Comparison of ENCODE assay signal across 25 mouse cellular contexts in genomic region chr10:110993249-110993648, GRCm38 (mm10). TPM values are rescaled to one million over a fixed set of nuclear protein-coding genes. Genes with fewer than 3 reads are reported as not detected.
DNase-seq lines count a peak whose midpoint lies in the region; ATAC-seq and TF ChIP-seq lines count a peak whose summit lies in the region.
"Had no signal": no experiment of that assay in that cellular context is flagged by ENCODE, and none has a peak within 500 bp of the region (broad histone marks: within the 10 kb centered on the region; RNA-seq: fewer than 3 reads in every experiment).

No protein-coding gene starts in this region.

- no peak overlapping the region for H3K4me2 ChIP-seq in intestine, embryonic 14.5 days (ENCODE audit: low read length)
- no peak overlapping the region for H3K4me2 ChIP-seq in intestine, postnatal 0 days (replicated peaks; ENCODE audit: low read depth)
- H3K4me2 ChIP-seq in liver, embryonic 15.5 days = no peak overlapping the region
- H3K4me2 ChIP-seq: embryonic facial prominence, embryonic 13.5 days; forebrain, embryonic 15.5 days; hindbrain, embryonic 15.5 days; limb, embryonic 15.5 days; midbrain, embryonic 12.5 days had no signal

- H3K9ac ChIP-seq in intestine, embryonic 14.5 days (ENCODE audit: low read length) = no peak overlapping the region
- H3K9ac ChIP-seq in intestine, postnatal 0 days (ENCODE audit: low read depth, low read length) = no peak overlapping the region
- H3K9ac ChIP-seq in liver, embryonic 15.5 days = no peak overlapping the region
- H3K9ac ChIP-seq: embryonic facial prominence, embryonic 13.5 days; forebrain, embryonic 15.5 days; hindbrain, embryonic 15.5 days; limb, embryonic 15.5 days; midbrain, embryonic 12.5 days had no signal

- peak overlapping the region; percentile 83 for H3K27ac ChIP-seq in gastrocnemius, adult 2 months
- no peak overlapping the region for H3K27ac ChIP-seq in intestine, embryonic 14.5 days (ENCODE audit: low read depth)
- H3K27ac ChIP-seq in intestine, postnatal 0 days (ENCODE audit: low read depth, low read length) = no peak overlapping the region
- H3K27ac ChIP-seq in liver, embryonic 15.5 days (replicated peaks) = 0 out of 2 replicates have a peak overlapping the region, but pooled peaks have one; percentile 14
- H3K27ac ChIP-seq: embryonic facial prominence, embryonic 13.5 days; forebrain, embryonic 10.5 days; forebrain, embryonic 15.5 days; hindbrain, embryonic 15.5 days; limb, embryonic 10.5 days; limb, embryonic 15.5 days; midbrain, embryonic 12.5 days had no signal

- intact Hi-C loops in gastrocnemius, adult 2 months (cut with DNase I) = no loop called here

- no peaks in the 10 kb centered on the region for H3K27me3 ChIP-seq in intestine, embryonic 14.5 days (replicated peaks; ENCODE audit: control insufficient read depth, insufficient read depth, low read length)
- H3K27me3 ChIP-seq in intestine, postnatal 0 days (replicated peaks; ENCODE audit: control insufficient read depth, insufficient read depth, low read length) = no peaks in the 10 kb centered on the region
- H3K27me3 ChIP-seq in liver, embryonic 15.5 days = no peaks in the 10 kb centered on the region
- H3K27me3 ChIP-seq: embryonic facial prominence, embryonic 13.5 days; forebrain, embryonic 15.5 days; hindbrain, embryonic 15.5 days; limb, embryonic 15.5 days; midbrain, embryonic 12.5 days had no signal

- H3K4me3 ChIP-seq in gastrocnemius, adult 2 months = no peak overlapping the region
- H3K4me3 ChIP-seq in intestine, embryonic 14.5 days (ENCODE audit: low read depth, low read length) = no peak overlapping the region
- no peak overlapping the region for H3K4me3 ChIP-seq in intestine, postnatal 0 days (ENCODE audit: low read depth, low read length)
- no peak overlapping the region for H3K4me3 ChIP-seq in liver, embryonic 15.5 days (replicated peaks)
- H3K4me3 ChIP-seq: embryonic facial prominence, embryonic 13.5 days; forebrain, embryonic 10.5 days; forebrain, embryonic 15.5 days; hindbrain, embryonic 15.5 days; limb, embryonic 10.5 days; limb, embryonic 15.5 days; midbrain, embryonic 12.5 days had no signal

- H3K4me1 ChIP-seq in intestine, embryonic 14.5 days (replicated peaks; ENCODE audit: control insufficient read depth, insufficient read depth, low read length) = peaks cover 15% of the 10 kb centered on the region
- H3K4me1 ChIP-seq in intestine, postnatal 0 days (replicated peaks; ENCODE audit: control insufficient read depth, insufficient read depth, low read length) = 0 out of 2 replicates have a peak, but pooled peaks cover 5% of the 10 kb centered on the region
- peaks cover 32% of the 10 kb centered on the region for H3K4me1 ChIP-seq in liver, embryonic 15.5 days (replicated peaks)

- 60% methylated on average over 5 of the region's 5 CpGs for WGBS in intestine, embryonic 14.5 days
- WGBS in intestine, postnatal 0 days = 72% methylated on average over 5 of the region's 5 CpGs
- WGBS in liver, embryonic 15.5 days (ENCODE audit: insufficient replicate concordance) = 60% methylated on average over 5 of the region's 5 CpGs

- peak; percentile 1; the same call in 1 of the 2 replicates for TF ChIP-seq CTCF in gastrocnemius, adult 2 months (IDR thresholded peaks at IDR 0.05)
- no peak for TF ChIP-seq CTCF in intestine, postnatal 0 days (IDR thresholded peaks at IDR 0.05; ENCODE audit: low read depth)

- H3K9me3 ChIP-seq in intestine, embryonic 14.5 days (ENCODE audit: control insufficient read depth, low read length) = no peaks in the 10 kb centered on the region
- H3K9me3 ChIP-seq in intestine, postnatal 0 days (ENCODE audit: control insufficient read depth) = no peaks in the 10 kb centered on the region
- H3K9me3 ChIP-seq in liver, embryonic 15.5 days (replicated peaks) = no peaks in the 10 kb centered on the region
- H3K9me3 ChIP-seq: embryonic facial prominence, embryonic 13.5 days; forebrain, embryonic 10.5 days; forebrain, embryonic 15.5 days; hindbrain, embryonic 15.5 days; limb, embryonic 10.5 days; limb, embryonic 15.5 days; midbrain, embryonic 12.5 days had no signal

- no peak for ATAC-seq in intestine, embryonic 14.5 days (replicated peaks; ENCODE audit: low FRiP score, low TSS enrichment, low read depth)
- ATAC-seq in intestine, postnatal 0 days = no peak
- ATAC-seq in liver, embryonic 15.5 days (ENCODE audit: insufficient read depth) = no peak
- ATAC-seq: forebrain, embryonic 15.5 days had no signal

- peak; percentile 54 for DNase-seq in gastrocnemius, adult 2 months
- DNase-seq in gastrocnemius, adult 18-20 months (ENCODE audit: low spot score) = no peak
- peak; percentile 29 for DNase-seq in intestine, embryonic 14.5 days (ENCODE audit: low spot score)
- no peak for DNase-seq in liver
- DNase-seq in brain, adult 2 months (ENCODE audit: low read depth, low spot score) = peak; percentile 29
- DNase-seq in ovary, postnatal 14 days (ENCODE audit: low spot score) = no peak
- DNase-seq: adrenal gland, postnatal 36 days; cerebellum, adult 9-10 months; gastrocnemius, postnatal 10 days; heart, postnatal 4 days; kidney, postnatal 14 days; layer of hippocampus, adult 9-11 months; lung, postnatal 36 days; right cerebral cortex, adult 18-20 months; spleen, adult 18-20 months; thymus, postnatal 14 days had no signal

- H3K36me3 ChIP-seq in intestine, embryonic 14.5 days (ENCODE audit: control insufficient read depth, insufficient read depth, low read length) = no peaks in the 10 kb centered on the region
- H3K36me3 ChIP-seq in intestine, postnatal 0 days (ENCODE audit: control insufficient read depth, insufficient read depth) = no peaks in the 10 kb centered on the region
- no peaks in the 10 kb centered on the region for H3K36me3 ChIP-seq in liver, embryonic 15.5 days (replicated peaks)
- H3K36me3 ChIP-seq: embryonic facial prominence, embryonic 13.5 days; forebrain, embryonic 10.5 days; forebrain, embryonic 15.5 days; hindbrain, embryonic 15.5 days; limb, embryonic 10.5 days; limb, embryonic 15.5 days; midbrain, embryonic 12.5 days had no signal

RNA-seq across cellular contexts. Expression of gene Zdhhc17, which starts 16.7 kb away (rescaled TPM):
- total RNA-seq in gastrocnemius, adult 2 months (2021) = 10 to 100 TPM; 21.3 to 24.0 TPM
- total RNA-seq in gastrocnemius, adult 18-20 months (2021) = 10 to 100 TPM; 17.1 to 19.2 TPM
- polyA plus RNA-seq in intestine, embryonic 14.5 days (2014; fragmentation: Nextera tagmentation; extraction: Ambion mirVana) = 25.0 and 26.3 TPM in 2 replicates
- 5.4 and 5.9 TPM in 2 replicates for polyA plus RNA-seq in intestine, postnatal 0 days (2015; fragmentation: Nextera tagmentation; extraction: Ambion mirVana)
- 5.1 and 5.6 TPM in 2 replicates for polyA plus RNA-seq in liver, embryonic 15.5 days (2015; fragmentation: Nextera tagmentation; extraction: Ambion mirVana)

Comparison
In these comparisons a context has a peak if more than half of its experiments do, and no peak if none do; other contexts are left out.
1. DNase-seq: peak in gastrocnemius, adult 2 months (single experiment), intestine, embryonic 14.5 days (single experiment) and brain, adult 2 months (single experiment); none in gastrocnemius, adult 18-20 months (single experiment), liver (single experiment) and ovary, postnatal 14 days (single experiment).
2. H3K27ac ChIP-seq: peak in gastrocnemius, adult 2 months (single experiment) and liver, embryonic 15.5 days (single experiment); none in intestine, embryonic 14.5 days (single experiment) and intestine, postnatal 0 days (single experiment).